Mouse (Mus musculus) monocyte, adult 2 months (primary cell): Measurements from ENCODE around the gene Cdc6.
A peak's percentile ranks its signal among the peaks of the same experiment; 100 is the strongest.

Experiments used
- DNase-seq, 2 experiments: peaks; one replicate each; pipeline ENCODE4 v3.0.0; 2022; ENCODE audit warnings: low spot score in 2 of 2, low read depth in 1 of 2

Cdc6 gene

GRCm38 (mm10) chr11:98959437-98960312, 52.1 kb downstream of the Cdc6 start:
- DNase-seq, result peak; percentile 85 to 92

DNA sequence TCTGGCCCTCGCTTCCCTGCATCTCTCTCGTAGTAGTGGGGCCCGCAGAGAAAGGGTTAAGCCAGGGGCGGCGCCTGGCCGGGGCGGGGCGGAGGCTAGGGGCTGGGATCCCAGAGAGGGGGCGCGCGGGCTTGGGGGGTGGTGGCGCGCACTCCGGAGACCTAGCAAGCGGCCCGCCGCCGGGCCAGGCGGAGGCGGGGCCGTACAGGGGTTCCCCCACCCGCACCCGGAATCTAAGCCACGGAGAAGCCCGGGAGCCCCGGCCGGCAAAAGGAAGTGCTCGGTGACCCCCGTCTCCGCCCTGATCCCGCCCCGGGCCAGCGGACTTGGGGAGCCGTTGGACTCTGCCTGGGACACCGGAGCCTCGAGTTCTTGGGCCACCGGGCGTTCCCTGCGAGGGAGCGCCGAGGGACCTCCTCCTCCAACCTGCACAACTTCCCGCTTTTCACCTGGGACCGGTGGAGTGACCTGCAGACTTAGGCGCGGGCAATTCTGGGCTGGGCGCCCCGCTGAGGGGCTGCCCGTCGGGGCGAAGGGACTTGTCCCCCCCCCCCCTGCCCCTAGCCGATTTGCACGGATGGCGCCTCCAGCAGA, 52.8 kb downstream of the Cdc6 start:
- no peak for DNase-seq

- DNase-seq, result no peak
These were observed 53.5 kb downstream of the Cdc6 start for GRCm38 (mm10) chr11:98961051-98961592.

- DNase-seq, result no peak
These were observed 54.2 kb downstream of the Cdc6 start for GRCm38 (mm10) chr11:98961766-98962165.

DNA sequence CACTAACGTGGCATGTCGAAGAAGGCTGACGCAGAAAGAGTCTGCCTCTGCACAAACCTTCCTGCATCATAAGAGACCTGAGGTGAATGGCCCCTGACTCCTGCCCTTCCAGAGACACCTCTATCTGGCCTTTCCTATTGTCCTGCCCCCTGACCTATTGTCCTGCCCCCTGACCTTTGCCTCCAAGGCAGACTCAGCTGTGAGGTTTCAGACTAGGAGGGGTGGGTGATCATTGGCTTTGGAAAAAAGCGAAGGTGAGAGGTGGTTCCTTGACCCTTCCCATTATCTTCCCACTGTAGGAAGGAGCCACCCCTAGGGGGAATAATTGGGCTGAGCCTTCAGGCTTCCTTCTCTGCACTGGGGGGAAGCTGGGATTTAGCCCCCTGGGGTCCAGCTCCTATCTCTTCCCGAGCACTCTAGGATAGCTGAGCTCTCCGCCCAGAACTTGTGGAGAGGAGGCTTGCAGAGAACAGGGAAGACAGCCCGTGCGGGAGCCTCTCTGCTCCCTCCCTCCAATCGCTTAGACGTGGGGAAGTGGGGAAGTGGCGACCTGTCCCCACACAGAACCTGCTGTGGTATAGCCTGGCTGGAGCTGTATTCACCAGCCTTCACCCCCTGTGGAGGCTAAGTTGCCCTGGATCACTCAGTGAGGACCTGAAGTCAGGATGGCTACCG, 55.0 kb downstream of the Cdc6 start:
- DNase-seq, result no peak

- no peak for DNase-seq
These were observed 55.8 kb downstream of the Cdc6 start for GRCm38 (mm10) chr11:98963191-98964021.

GRCm38 (mm10) chr11:98964201-98964615, 56.6 kb downstream of the Cdc6 start:
- DNase-seq, result no peak

GRCm38 (mm10) chr11:98964616-98965415, 57.2 kb downstream of the Cdc6 start:
- no peak for DNase-seq

DNA sequence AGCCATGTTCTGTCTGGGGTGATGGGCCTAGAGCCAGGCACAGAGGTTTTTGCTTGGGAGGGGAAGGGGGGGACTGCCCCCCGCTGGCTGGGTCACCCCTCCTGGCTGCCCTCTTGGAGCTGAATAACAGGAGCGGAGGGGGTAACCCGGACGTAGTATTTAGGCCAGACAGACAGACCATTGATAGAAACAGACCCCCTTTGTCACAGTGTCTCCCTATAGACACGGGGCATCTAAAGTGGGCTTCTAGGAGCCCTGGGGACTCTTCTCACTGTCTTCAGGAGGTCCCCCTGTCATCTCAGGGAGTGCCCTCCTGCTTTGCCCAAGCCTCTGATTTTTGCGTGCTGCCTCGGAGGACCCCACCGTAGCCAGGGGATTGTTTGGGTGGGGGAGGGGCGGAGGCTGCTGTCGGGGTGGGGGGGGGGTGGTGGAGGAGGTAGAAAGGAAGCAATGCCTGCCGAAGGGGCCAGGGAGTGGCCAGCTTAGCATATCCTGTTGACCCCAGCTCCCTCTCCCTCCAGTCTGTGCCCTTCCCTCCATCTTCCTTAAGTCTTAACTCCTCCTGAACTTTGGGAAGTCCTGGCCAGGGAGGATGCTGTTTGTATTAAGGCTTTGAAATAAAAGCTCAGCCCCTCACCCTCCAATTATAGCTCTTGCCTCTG, 57.9 kb downstream of the Cdc6 start:
- DNase-seq, result no peak

DNA sequence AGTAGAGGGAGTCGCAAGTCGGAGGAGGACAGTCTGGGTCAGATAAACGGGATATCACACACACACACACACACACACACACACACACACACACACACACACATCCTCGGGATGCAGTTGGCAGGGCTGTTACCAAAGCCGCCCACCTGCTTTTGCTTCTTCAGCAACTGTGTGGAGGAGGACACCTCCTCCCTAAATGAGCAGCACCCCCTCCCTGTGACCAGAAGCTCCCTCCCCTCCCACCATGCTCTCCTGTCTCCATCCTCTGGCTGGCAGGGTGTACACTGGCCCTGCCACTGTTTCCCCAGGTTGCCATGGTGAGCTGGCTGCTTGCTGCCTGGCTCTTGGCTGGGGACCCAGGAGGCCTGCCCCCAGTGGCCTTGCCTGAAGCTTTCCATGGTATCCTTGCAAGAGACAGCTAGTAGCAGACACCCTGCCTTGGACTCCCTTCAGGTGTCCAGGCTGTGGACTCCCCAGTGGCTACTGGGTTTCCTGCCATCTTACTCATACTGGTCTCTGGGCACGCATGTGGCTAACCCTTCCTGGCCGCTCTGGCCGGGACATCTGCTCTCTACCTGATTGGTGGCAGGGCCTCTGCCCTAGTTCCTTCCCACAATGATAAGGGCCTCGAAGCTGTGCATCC, 59.0 kb downstream of the Cdc6 start:
- DNase-seq, result no peak

GRCm38 (mm10) chr11:98968079-98968478, 60.5 kb downstream of the Cdc6 start:
- DNase-seq, result no peak

- DNase-seq, result no peak
These were observed 61.3 kb downstream of the Cdc6 start for GRCm38 (mm10) chr11:98968716-98969495.

- no peak for DNase-seq
These were observed 61.9 kb downstream of the Cdc6 start for GRCm38 (mm10) chr11:98969496-98969927.

DNA sequence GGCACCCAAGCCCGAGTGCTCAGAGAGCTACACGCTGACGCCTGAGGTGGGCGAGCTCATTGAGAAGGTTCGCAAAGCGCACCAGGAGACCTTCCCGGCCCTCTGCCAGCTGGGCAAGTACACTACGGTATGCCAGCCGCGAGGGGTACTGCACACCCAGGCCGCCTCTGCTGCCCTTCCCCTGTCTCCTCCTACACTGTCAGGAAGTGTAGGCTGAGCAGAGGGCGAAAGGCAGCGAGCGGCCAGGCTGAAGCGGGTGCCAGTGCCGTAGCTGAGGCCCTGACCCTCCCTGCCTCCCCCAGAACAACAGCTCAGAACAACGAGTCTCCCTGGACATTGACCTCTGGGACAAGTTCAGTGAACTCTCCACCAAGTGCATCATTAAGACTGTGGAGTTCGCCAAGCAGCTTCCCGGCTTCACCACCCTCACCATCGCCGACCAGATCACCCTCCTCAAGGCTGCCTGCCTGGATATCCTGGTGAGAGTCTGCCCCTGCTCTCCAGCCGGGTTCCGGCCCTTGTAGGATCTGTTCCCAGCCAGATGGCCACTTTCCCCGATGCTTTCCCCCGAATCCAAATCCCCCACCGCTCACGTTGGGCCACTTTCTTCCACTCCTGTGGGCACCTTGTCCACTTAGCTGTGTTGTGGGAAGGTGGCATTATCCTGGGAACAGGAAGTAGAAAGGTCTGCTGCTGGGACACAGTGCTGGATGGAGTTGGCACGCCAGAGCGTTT, 62.8 kb downstream of the Cdc6 start:
- no peak for DNase-seq

- no peak for DNase-seq
These were observed 63.9 kb downstream of the Cdc6 start for GRCm38 (mm10) chr11:98971316-98972031.

GRCm38 (mm10) chr11:98972215-98972614, 64.6 kb downstream of the Cdc6 start:
- DNase-seq, result peak in 1 of 2 experiments; percentile 72
